Mouse (Mus musculus): ENCODE measurements at regions not wholly inside any gene's neighbourhood (a gene's known extent, or its start where the extent isn't known, plus 50 kb on each side); places are given as distances from the start of the nearest gene placed in this dataset.

DNA sequence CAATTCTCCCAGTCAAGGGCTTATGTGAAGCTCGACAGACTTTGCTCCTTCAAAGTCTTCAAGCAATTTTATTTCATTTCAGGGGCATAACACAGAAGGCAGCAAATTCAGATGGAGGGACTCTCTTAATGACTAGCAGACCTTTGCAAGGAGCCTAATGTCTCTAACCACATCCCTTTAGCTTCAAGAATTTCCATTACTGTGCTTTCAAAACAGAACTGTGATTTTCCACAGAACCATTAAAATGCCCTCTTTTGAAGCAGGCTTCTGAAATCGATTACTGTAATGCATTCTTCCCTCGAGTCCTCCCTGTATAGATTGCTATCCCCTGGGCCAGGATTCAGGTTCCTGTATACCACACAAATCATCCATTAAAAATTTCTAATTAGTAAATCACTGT, 80.9 kb upstream of the Tac1 start:
- in situ Hi-C loops (cut with MboI, MseI) = no loop called here

GRCm38 (mm10) chr6:7476907-7477306, 77.8 kb upstream of the Tac1 start:
- in situ Hi-C loops (cut with MboI, MseI) = no loop called here

- in situ Hi-C loops (cut with MboI, MseI) = no loop called here
Measured at GRCm38 (mm10) chr6:7494299-7494698, 60.4 kb upstream of the Tac1 start.

- in situ Hi-C loops (cut with MboI, MseI) = no loop called here
Measured at GRCm38 (mm10) chr6:7496766-7497165, 57.9 kb upstream of the Tac1 start.

All from T-helper 1 cell (primary cell).